Mouse (Mus musculus) activated CD4-positive, CD25-positive, alpha-beta regulatory T cell (primary cell): ENCODE data around the gene Actg1. TPM values are rescaled to one million over a fixed set of nuclear protein-coding genes. Genes with fewer than 3 reads are reported as not detected.

Source experiments
- polyA plus RNA-seq, 2 experiments: library from polyadenylated mRNA; unstranded; fragments of 100-300 nt; shearing (Covaris generic); gene quantifications; one replicate each; pipeline ENCODE4 v1.2.1; 2017

Gene Actg1
- 1,000 to 10,000 TPM; 1,736 to 3,573 TPM for polyA plus RNA-seq

GRCm38 (mm10) chr11:120347791-120348683, at the start of gene Actg1:
Gene Actg1, minus strand, starts transcription at chr11:120348542.

DNA sequence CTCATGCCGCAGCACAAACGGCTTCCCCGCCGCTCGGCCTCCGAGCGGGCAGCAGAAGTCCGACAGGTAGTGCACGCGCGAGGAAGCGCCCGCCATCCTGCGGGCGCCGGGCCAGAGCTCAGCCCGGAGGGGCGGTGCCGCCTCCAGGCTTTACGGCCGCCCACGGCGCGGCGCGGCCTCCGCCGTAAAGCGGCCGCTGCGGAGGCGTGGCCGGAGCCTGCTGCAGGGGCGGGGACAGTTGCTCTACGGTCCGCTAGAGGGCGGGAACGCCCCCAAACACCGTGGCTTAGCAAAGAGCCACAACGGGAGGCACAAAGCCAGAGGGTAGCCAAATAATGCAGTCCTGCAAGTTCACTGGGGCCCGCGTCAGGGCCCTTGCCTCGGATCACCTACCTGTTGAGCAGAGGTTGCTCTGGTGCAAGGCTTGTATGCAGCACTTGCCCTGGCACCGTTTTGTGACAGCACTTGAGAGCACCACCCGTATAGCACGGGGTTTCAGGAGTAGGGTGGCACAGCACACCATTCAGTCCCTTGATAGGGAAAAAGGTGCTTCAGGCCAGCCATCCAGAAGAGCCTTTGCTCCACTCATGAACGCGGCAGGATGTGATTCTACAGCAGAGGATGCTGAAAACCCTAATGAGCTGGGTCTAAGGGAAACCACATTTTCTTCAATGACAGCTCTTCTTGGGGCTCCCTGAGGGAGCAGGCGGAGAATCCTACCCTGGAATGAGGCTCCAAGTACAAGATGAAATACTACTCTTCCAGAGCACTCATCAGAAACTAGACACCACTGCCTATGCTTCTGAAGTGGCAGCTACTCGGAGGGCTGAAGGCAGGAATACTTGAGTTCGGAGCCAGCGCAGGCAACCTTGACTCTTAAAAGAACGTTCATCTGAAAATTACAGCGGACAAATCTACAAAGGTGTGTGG, 30.5 kb upstream of the Actg1 start, which contains the start of gene Faap100:
Gene Faap100 (minus strand): TSS at position 154 of the 930 bp plus-strand sequence.

DNA sequence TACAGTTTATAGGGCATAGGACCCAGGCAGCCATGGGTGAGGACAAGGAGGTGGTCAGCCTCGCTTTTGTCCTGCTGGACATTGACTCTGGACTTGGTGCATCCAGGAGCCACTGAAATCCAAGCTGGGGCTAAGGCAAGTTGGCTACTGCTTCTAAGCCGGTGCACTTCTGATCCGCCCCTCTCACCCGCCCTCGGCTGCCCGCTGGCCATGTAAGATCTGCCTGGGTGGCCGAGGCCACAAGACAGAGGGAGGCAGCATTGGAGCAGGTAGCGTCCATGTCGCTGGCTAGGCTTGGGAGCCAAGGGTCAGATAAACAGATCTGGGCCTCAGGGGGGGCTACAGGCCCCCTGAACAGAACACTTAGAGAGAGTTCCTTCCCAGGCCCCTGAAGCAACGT, 13.0 kb upstream of the Actg1 start, which contains the start of gene Fscn2:
Gene Fscn2 (plus strand): TSS at position 240 of the 400 bp plus-strand sequence.

Other genes starting within 250 kb of the Actg1 start
- 10 to 100 TPM; 28.1 to 30.5 TPM for gene Tepsin, start 249.8 kb downstream of the Actg1 start, polyA plus RNA-seq
- 10 to 100 TPM; 79.0 to 98.3 TPM for gene Ndufaf8, start 249.6 kb downstream of the Actg1 start, polyA plus RNA-seq
- 100 to 1,000 TPM in 1 of 2 experiments, 10 to 100 TPM in 1; 68.7 to 106 TPM for gene Slc38a10, start 197.2 kb downstream of the Actg1 start, polyA plus RNA-seq
- gene Bahcc1, start 115.6 kb downstream of the Actg1 start, polyA plus RNA-seq: under 1 TPM; 0.06 to 0.73 TPM
- gene Fscn2, start 13.0 kb upstream of the Actg1 start, polyA plus RNA-seq: under 1 TPM in 1 of 2 experiments, not detected in 1; 0.42 TPM
- 10 to 100 TPM; 17.7 to 24.0 TPM for gene Faap100, start 30.2 kb upstream of the Actg1 start, polyA plus RNA-seq
- 10 to 100 TPM; 29.4 to 53.4 TPM for gene Nploc4, start 89.2 kb upstream of the Actg1 start, polyA plus RNA-seq
- under 1 TPM in 1 of 2 experiments, not detected in 1; 0.53 TPM for gene Tspan10, start 94.1 kb upstream of the Actg1 start, polyA plus RNA-seq
- gene Pde6g, start 105.0 kb upstream of the Actg1 start, polyA plus RNA-seq: under 1 TPM in 1 of 2 experiments, not detected in 1; 0.63 TPM
- gene Oxld1, start 109.5 kb upstream of the Actg1 start, polyA plus RNA-seq: 10 to 100 TPM; 10.9 to 11.1 TPM
- gene Ccdc137, start 109.6 kb upstream of the Actg1 start, polyA plus RNA-seq: 10 to 100 TPM; 27.4 to 32.2 TPM
- gene Arl16, start 119.1 kb upstream of the Actg1 start, polyA plus RNA-seq: 10 to 100 TPM; 26.3 to 36.0 TPM
- gene Mrpl12, start 136.1 kb upstream of the Actg1 start, polyA plus RNA-seq: 10 to 100 TPM; 54.0 to 85.3 TPM
- gene Slc25a10, start 143.3 kb upstream of the Actg1 start, polyA plus RNA-seq: 10 to 100 TPM in 1 of 2 experiments, 1 to 10 TPM in 1; 8.9 to 11.6 TPM
- not detected for gene Gcgr, start 182.2 kb upstream of the Actg1 start, polyA plus RNA-seq
- 100 to 1,000 TPM; 116 to 170 TPM for gene Mcrip1, start 201.2 kb upstream of the Actg1 start, polyA plus RNA-seq
- not detected for gene Ppp1r27, start 202.6 kb upstream of the Actg1 start, polyA plus RNA-seq
- 100 to 1,000 TPM; 254 to 278 TPM for gene P4hb, start 224.7 kb upstream of the Actg1 start, polyA plus RNA-seq
- 100 to 1,000 TPM; 711 to 836 TPM for gene Arhgdia, start 233.1 kb upstream of the Actg1 start, polyA plus RNA-seq
- gene Alyref, start 249.8 kb upstream of the Actg1 start, polyA plus RNA-seq: 100 to 1,000 TPM; 330 to 378 TPM
- 100 to 1,000 TPM; 108 to 129 TPM for gene Anapc11, start 249.9 kb upstream of the Actg1 start, polyA plus RNA-seq